Mouse (Mus musculus) megakaryocyte, embryonic 14.5 days (primary cell): ENCODE measurements around the gene Pth. TPM values are rescaled to one million over a fixed set of nuclear protein-coding genes. Genes with fewer than 3 reads are reported as not detected.

ENCODE experiments used
- H3K27me3 ChIP-seq: replicated peaks from 2 replicates; pipeline ENCODE3; 2012; ENCODE audit warnings: inconsistent platforms
- H3K36me3 ChIP-seq: replicated peaks from 2 replicates; pipeline ENCODE3; 2012; ENCODE audit warnings: low read length, inconsistent platforms, mixed read lengths
- H3K4me1 ChIP-seq: 2 replicates; pipeline ENCODE4 v1.6.1; 2012; ENCODE audit warnings: inconsistent platforms
- H3K4me3 ChIP-seq: replicated peaks from 2 replicates; pipeline ENCODE3; 2012; ENCODE audit warnings: moderate library complexity, mild to moderate bottlenecking, inconsistent platforms
- H3K9me3 ChIP-seq: 2 replicates; pipeline ENCODE4 v1.6.1; 2012; ENCODE audit warnings: inconsistent platforms
- FLI1 ChIP-seq: IDR thresholded peaks from 2 replicates; pipeline ENCODE4 v1.6.1; 2012; ENCODE audit warnings: low read length, inconsistent platforms, mixed read lengths
- GATA1 ChIP-seq: IDR thresholded peaks from 3 replicates; pipeline ENCODE4 v1.6.1; 2012; ENCODE audit warnings: mixed read lengths, low read length, inconsistent platforms, borderline replicate concordance
- polyA plus RNA-seq: library from polyadenylated mRNA; stranded (reverse); fragments of >175 nt; gene quantifications from 2 replicates; pipeline ENCODE4 v1.2.3, GENCODE M21; 2012; ENCODE audit warnings: low replicate concordance; ENCODE audit not compliant: insufficient read depth

Pth gene
- polyA plus RNA-seq, 1 experiment = not detected

DNA sequence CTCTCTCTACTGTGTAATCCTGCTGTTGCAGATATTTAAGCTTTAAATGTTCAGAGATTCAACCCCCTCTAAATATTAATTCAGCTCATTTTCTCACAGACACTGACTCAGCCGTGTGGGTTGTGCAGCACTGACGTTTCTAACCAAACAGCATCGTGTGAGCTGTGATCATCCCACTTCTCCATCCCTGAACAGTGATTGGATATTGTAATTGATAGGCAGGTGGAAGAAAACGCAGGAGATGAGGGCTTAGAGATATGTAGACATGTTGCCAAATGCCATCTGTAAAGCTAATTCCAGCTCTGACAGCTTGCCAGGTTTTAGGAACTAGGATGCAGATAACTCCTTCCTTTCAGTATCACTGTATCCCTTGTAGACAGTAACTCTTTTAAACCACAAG is 41.1 kb downstream of the Pth start:
- TF ChIP-seq FLI1 (no peak), GATA1 (no peak)
- no peaks in the 10 kb centered on the region for H3K27me3 ChIP-seq
- H3K4me3 ChIP-seq = no peak overlapping the region
- no peaks in the 10 kb centered on the region for H3K9me3 ChIP-seq
- no peaks in the 10 kb centered on the region; the same call in 1 of the 2 replicates for H3K4me1 ChIP-seq
- no peaks in the 10 kb centered on the region for H3K36me3 ChIP-seq

Other genes with a start within 250 kb of the Pth start
- gene Arntl, start 181.1 kb downstream of the Pth start, polyA plus RNA-seq = 0.13 TPM in 1 of 2 replicates, not detected in the other
- 2.8 and 9.6 TPM in 2 replicates for gene Btbd10, start 19.2 kb downstream of the Pth start, polyA plus RNA-seq
- 0.41 and 2.2 TPM in 2 replicates for gene Far1, start 125.3 kb upstream of the Pth start, polyA plus RNA-seq